Mouse (Mus musculus) monocyte, adult 5-6 weeks (primary cell): ENCODE measurements around the gene Crebl2. TPM values are rescaled to one million over a fixed set of nuclear protein-coding genes. Genes with fewer than 3 reads are reported as not detected.
A peak's percentile ranks its signal among the peaks of the same experiment; 100 is the strongest.

Experiments
- ATAC-seq: fragments of 153-309, 156-312 bp; replicated peaks from 2 replicates; pipeline ENCODE4 v1.8.0; 2017; ENCODE audit warnings: mild to moderate bottlenecking; ENCODE audit not compliant: low TSS enrichment, insufficient number of reproducible peaks, severe bottlenecking, poor library complexity, low FRiP score
- total RNA-seq: library from RNA; stranded (forward); fragments of 200-1000, 200-491, 200-594 nt; gene quantifications from 3 replicates; pipeline ENCODE4 v1.2.3, GENCODE M21; 2017

The Crebl2 gene
- total RNA-seq, 1 experiment from 2014 or later, result 29.9 TPM

DNA sequence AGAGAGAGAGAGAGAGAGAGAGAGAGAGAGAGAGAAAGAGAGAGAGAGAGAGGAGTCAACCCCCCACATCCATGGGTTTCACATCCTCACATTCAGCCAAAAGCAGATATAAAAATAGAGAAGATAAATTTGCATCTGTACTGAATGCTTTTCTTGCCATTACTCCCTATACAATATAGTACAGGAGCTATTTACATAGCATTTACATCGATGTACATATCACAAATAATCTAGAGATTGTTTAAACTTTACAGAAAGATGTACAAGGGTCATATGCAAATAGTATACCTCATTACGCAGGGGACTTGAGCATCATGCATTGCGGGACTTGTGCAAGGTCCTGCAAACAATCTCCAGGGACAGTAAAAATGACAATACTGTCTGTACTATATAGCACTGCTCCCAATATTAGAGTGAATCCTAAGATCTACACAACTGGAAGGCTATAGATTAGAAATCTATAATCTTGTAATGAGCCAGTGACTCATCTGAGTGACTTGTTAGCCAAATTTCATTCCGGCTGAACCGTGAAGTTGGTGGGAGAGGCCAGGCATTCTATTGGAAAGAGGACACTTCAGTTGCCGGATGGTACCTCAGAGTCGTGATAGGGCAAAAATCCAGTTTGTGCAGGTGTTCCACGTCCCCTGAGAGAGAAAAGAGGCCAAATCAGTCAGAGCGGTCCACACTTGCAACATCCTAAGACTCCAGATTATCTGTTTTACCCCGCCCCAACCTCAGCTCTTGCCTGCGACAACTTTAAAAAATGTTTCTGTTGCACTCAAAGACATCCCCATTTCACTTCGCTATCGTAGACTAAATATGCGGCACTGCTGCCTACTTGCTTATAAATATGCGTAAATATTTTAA, 66.8 kb downstream of the Crebl2 start:
- peak; percentile 38; the same call in 1 of the 2 replicates for ATAC-seq

GRCm38 (mm10) chr6:134897443-134898094, 67.6 kb downstream of the Crebl2 start:
- ATAC-seq, result peak; percentile 80

DNA sequence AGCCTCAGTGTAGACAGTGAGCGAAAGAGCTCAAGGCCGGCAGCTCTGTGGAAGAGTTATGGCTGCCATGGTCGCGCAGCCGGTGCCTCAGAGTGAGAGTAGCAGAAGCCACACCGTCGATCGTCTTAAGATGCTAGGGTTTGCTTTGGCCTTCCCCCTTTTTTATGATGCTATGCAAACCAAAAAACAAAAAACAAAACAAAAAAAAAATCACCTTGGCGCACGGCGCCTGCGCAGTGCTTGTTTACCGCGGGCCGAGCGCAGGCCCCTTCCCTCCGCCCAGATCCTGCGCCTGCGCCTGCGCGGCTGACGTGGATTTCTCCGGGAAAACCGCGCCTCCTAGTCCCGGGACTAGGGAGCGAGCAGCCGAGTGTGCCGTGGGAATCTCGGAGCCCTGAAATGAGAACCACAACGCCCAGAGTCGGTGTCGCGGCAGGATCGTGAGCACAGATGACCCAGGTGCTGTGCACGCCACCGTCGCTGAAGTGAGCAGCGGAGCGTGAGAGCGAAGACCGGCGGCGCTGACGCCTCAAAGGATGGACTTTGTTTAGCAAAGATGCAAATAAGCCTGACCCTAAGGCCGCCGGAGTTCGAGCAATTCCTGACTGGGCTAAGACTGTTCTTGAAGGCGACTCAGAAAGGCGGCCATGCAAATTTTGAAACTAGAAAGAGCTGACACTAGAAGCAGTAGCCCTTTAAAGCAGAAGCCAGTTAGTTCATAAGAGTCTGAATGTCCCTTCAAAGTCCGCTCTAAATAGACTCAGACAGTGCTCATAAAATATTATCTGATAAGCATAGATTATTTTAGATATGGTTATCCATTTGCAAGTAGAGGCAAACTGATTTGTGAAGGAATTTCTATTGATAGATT, 68.4 kb downstream of the Crebl2 start, which contains the start of gene Gpr19:
TSS of gene Gpr19 (minus strand) at position 484 of the 871 bp plus-strand sequence.
- peak; percentile 67 for ATAC-seq

DNA sequence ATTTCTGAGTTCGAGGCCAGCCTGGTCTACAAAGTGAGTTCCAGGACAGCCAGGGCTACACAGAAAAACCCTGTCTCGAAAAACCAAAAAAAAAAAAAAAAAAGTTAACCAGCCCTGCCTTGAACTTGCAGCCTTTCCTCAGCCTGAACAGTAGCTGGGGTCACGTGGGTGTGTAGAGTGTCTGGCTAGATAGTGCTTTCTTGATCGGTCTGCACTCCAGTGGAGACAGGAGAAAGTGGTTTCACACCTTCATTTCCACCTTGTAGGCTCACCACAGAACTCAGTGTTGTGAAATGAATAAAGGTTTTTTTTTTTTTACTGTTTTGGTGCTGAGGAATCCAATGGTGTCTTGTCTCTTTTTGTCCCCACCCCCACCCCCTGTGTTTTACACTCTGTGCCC, 73.4 kb downstream of the Crebl2 start:
- ATAC-seq, result no peak

DNA sequence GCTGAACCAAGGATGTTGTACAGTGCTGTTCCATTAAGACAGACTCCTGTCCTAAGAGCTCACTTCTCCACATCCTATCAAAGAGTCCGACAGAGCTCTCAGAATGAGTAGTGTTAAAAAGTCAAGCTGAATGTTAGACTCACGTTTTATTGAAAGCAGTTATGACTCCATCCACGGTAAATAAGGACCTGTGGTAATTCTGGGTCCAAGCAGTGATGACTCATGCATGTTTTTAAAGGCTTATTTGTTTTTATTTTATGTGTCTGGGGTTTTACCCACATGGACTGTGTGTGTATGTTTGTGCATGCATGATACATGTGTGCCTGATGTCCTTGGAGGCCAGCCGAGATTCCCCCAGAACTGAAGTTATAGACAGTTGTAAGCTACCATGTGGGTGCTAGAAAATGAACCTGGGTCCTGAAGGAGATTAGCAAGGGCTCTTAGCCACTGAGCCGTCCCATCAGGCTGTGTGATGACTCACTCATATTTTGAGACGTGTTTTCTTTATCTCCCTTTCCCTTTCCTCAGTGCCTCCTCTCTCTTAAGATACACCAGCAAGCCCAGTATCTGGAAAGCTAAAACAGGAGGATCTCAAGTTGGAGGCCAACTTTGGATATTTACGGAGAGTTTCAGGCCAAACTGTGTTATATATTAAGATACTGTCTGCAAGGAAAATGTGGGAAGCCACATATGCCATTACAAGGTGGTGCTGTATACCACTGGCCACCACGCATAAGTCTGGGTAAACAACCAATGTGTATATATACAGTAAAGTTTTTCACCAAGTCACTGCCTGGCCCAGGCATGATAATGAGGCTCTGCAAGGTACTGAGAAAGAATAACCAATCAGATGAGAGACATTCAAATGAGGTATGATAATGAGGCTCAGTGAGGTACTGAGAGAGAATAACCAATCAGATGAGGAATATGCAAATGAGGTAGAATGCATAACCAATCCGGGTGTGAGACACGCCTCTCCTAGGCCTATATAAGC, 74.2 kb downstream of the Crebl2 start:
- no peak for ATAC-seq

- ATAC-seq, result no peak
These were observed 75.9 kb downstream of the Crebl2 start for GRCm38 (mm10) chr6:134905811-134906210.

Other genes with a start within 250 kb of the Crebl2 start
- 0.68 to 1.8 TPM (median 0.96 TPM) in 3 replicates for gene Mansc1, start 197.7 kb upstream of the Crebl2 start, total RNA-seq
- 6.4 to 10.1 TPM (median 10.1 TPM) in 3 replicates for gene Borcs5, start 190.6 kb upstream of the Crebl2 start, total RNA-seq
- 234 to 312 TPM (median 310 TPM) in 3 replicates for gene Dusp16, start 37.5 kb upstream of the Crebl2 start, total RNA-seq
- 5.4 to 11.0 TPM (median 6.3 TPM) in 3 replicates for gene Gpr19, start 68.4 kb downstream of the Crebl2 start, total RNA-seq
- gene Cdkn1b, start 90.2 kb downstream of the Crebl2 start, total RNA-seq, result 272 to 301 TPM (median 295 TPM) in 3 replicates
- 0.32 to 0.49 TPM (median 0.38 TPM) in 3 replicates for gene Apold1, start 151.6 kb downstream of the Crebl2 start, total RNA-seq
- 104 to 152 TPM (median 151 TPM) in 3 replicates for gene Ddx47, start 181.5 kb downstream of the Crebl2 start, total RNA-seq
- gene Gprc5a, start 235.5 kb downstream of the Crebl2 start, total RNA-seq, result 0.67 to 1.6 TPM (median 0.85 TPM) in 3 replicates